Mouse (Mus musculus) lung, adult 2 months (tissue): Measurements from ENCODE around the gene Kcnb1. TPM values are rescaled to one million over a fixed set of nuclear protein-coding genes. Genes with fewer than 3 reads are reported as not detected.
A peak's percentile ranks its signal among the peaks of the same experiment; 100 is the strongest.

Experiments
- DNase-seq: peaks from one replicate; pipeline ENCODE4 v3.0.0; 2022
- H3K4me1 ChIP-seq: fragments of 200-500 bp; 2 replicates; pipeline ENCODE4 v1.6.1; 2011; ENCODE audit warnings: low read length; ENCODE audit not compliant: control insufficient read depth, insufficient read depth
- H3K4me3 ChIP-seq: fragments of 200-500 bp; replicated peaks from 2 replicates; pipeline ENCODE3; 2011; ENCODE audit warnings: low read depth, mild to moderate bottlenecking, control low read depth, low read length; ENCODE audit errors: extremely low read depth
- CTCF ChIP-seq: fragments of 200-500 bp; IDR thresholded peaks from 2 replicates; pipeline ENCODE4 v1.5.1; 2011; ENCODE audit warnings: mild to moderate bottlenecking, low read length, control low read depth; ENCODE audit not compliant: insufficient read depth
- POLR2A ChIP-seq: fragments of 200-500 bp; IDR thresholded peaks from 2 replicates; pipeline ENCODE4 v1.6.1; 2011; ENCODE audit warnings: low read depth, mild to moderate bottlenecking, control low read depth, low read length, borderline replicate concordance; ENCODE audit errors: extremely low read depth
- WGBS: fragments of 180-500 bp; shearing (Covaris S2); methylation state at CpG from one replicate; pipeline ENCODE4 v1.1.7; 2018; 5-methylcytosine and 5-hydroxymethylcytosine counted together
- polyA plus RNA-seq: library from polyadenylated mRNA; depleted of rRNA; stranded (reverse); fragments of >200 nt; gene quantifications from 2 replicates; pipeline ENCODE4 v1.2.3, GENCODE M21; 2012

Kcnb1 gene
- polyA plus RNA-seq, 1 experiment, result 5.1 TPM

DNA sequence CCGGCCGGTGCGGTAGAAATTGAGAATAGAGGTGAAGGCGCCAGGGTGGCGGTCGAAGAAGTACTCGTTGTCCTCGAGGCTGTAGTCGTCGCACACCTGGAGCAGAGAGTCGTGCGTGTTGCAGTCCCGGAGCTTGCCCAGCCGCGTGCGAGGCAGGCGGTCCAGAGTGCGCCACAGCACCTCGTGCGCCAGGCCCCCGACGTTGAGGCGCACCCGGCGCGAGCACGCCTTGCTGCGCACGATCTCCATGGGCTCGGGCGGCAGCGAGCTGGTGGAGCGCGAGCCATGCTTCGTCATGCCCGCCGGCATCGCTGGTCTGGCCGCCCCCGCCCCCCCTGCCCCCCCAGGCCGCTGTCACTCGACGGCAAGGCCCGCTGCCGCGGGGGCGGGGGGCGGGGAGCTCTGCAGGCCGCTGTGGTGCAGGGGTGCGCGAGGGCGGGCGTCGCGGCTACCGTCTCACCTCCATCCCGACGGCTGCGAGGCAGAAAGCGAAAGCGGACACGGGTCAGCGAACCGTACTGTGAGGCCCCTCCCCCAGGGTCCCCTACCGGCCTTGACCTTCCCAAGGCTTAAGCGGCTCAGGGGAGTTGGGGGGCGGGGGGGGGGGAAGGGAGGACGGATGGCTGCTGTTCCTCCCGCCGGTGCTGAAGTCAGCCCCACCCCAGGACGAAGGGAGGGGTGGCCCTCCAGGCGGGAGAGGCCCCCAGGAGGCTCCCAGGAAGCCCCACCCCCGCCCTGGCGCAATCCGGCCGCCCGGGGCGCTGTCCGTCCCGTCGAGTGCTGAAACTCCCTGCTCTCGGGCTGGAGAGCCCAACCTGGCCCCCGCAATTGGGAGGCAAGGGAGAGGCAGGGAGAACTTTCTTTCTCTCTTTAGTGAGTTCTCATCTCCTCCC lies 1.4 kb downstream of the Kcnb1 start:
- peaks cover 5% of the 10 kb centered on the region; the same call in 1 of the 2 replicates for H3K4me1 ChIP-seq
- no peak for TF ChIP-seq POLR2A
- TF ChIP-seq CTCF, result no peak
- peak; percentile 86 for DNase-seq
- H3K4me3 ChIP-seq, result peak overlapping the region; percentile 62
- WGBS, result 15% methylated on average over 76 of the region's 83 CpGs

DNA sequence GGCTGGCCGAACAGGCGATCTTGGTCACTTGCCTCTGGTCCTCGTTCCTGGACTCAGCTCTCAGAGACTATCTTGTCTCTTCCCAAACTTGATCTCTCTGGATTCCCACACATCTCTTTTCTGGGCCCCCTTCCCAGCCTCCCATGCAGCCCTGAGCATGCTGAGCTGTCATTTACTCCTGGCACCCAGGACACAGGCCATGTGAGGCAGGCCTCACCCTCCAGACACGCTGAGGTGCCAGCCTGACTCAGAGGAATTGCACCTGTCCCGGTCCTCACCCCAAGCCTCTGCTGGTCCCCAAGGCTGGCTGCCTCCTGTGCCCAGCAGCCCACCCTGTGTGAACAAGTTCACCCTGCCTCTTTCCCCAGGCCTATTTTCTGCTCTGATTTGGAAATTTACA lies 2.8 kb downstream of the Kcnb1 start:
- DNase-seq, result no peak
- H3K4me1 ChIP-seq, result peaks cover 5% of the 10 kb centered on the region; the same call in 1 of the 2 replicates
- TF ChIP-seq CTCF (no peak), POLR2A (no peak)
- no peak overlapping the region for H3K4me3 ChIP-seq
- WGBS, result 77% methylated on average over 5 of the region's 5 CpGs

GRCm38 (mm10) chr2:167186544-167186943 lies 3.4 kb downstream of the Kcnb1 start:
- TF ChIP-seq POLR2A, result no peak
- TF ChIP-seq CTCF, result no peak
- H3K4me1 ChIP-seq, result peaks cover 5% of the 10 kb centered on the region; the same call in 1 of the 2 replicates
- DNase-seq, result no peak
- H3K4me3 ChIP-seq, result no peak overlapping the region
- 56% methylated on average over 10 of the region's 10 CpGs for WGBS

DNA sequence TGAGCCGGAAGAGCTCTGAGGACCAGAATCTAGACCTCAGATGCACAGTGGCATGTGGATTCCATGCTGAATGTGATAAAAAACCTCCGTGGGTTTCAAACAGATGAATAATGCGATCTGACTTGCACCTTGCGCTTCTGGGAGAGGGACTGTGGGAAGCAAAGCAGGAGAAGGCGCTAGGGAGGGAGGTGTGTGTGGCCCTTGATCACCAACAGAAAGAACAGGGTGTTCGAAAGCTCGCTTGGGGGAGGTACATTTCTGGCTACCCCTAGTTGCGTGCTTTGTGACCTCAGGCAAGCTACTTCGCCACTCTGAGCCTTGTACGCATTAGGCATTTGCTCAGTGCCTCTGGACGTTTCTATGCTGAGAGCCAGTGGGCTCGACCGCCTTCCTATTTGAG lies 4.0 kb downstream of the Kcnb1 start:
- Histone ChIP-seq H3K4me1 (peaks cover 5% of the 10 kb centered on the region; the same call in 1 of the 2 replicates), H3K4me3 (no peak overlapping the region)
- DNase-seq, result no peak
- no peak for TF ChIP-seq CTCF
- TF ChIP-seq POLR2A, result no peak
- 61% methylated on average over 13 of the region's 13 CpGs for WGBS

DNA sequence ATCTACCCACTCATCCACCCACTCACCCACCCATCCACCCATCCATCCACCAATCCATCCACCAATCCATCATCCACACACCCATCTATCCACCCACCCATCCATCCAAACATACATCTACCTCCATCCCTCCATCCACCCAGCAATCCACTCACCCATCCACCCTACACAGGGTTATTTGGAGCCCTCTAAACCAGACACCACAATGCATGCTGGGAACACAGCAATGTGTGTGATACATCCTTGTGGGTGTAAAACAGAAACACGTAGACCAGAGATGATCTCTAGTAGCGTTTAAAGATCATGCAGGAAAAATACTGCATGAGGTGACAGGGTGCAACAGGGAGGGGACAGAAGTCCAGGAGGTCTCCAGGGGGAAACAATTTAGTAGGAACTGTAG lies 4.5 kb downstream of the Kcnb1 start:
- no peak for TF ChIP-seq POLR2A
- peaks cover 5% of the 10 kb centered on the region; the same call in 1 of the 2 replicates for H3K4me1 ChIP-seq
- DNase-seq, result no peak
- no peak overlapping the region for H3K4me3 ChIP-seq
- WGBS, result 85% methylated on average over 2 of the region's 2 CpGs

DNA sequence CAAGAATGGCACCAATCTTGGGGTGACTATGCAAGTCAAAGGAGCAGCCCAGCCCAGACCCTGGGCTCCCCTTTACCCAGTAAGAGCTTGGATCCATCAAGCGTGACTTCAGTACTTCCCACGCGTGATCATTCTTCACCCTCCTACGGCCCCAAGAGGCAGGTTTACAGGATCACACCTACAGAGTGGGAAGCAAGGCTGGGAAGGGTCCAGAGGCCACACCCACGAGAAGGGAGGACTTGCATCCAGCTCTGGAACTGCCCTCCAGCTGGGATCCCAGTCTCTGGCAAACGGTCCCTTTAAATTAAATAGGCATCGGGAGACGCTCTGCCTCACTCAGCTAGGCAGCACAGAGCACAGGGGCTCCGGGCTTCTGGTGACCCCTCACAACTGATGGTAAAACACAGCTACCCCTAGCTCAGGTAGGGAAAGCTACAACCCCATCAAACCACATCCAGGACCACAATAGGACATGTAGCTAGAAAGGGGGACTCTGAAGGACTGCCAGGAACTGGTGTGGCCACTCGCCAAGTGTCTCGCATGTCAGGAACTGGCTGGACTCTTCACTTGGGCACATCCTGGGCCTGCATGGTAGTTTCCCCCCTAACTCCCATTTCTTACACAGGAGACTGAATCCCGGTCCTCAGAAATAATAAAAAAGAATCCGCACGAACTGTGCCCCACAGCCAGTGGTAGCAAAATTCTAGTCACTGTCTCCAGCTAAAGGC lies 8.1 kb downstream of the Kcnb1 start:
- no peak for TF ChIP-seq CTCF
- TF ChIP-seq POLR2A, result no peak
- H3K4me3 ChIP-seq, result no peak overlapping the region
- DNase-seq, result no peak
- 0 out of 2 replicates have a peak, but pooled peaks cover 2% of the 10 kb centered on the region for H3K4me1 ChIP-seq
- 79% methylated on average over 14 of the region's 14 CpGs for WGBS

DNA sequence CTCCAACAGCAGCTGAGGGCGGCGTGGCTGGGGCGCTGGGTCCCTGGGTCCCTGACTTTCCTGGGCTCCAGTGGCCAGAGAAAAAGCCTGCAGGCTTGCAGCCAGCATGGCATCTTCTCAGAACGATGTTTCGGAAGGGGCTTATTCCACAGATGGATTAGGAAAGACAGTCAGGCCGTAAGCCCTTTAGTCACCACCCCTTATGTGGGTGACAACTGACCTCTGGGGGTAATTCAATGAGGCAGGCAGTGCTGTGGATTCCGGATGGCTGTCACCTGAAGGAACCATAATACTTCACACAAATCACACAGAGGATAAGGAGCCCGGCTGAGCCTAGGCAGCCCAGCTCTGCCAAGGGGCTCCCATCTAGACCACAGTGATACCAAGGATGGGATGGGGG lies 8.9 kb downstream of the Kcnb1 start:
- no peak overlapping the region for H3K4me3 ChIP-seq
- 81% methylated on average over 8 of the region's 8 CpGs for WGBS
- 0 out of 2 replicates have a peak, but pooled peaks cover 2% of the 10 kb centered on the region for H3K4me1 ChIP-seq
- no peak for DNase-seq
- no peak for TF ChIP-seq POLR2A
- TF ChIP-seq CTCF, result no peak

DNA sequence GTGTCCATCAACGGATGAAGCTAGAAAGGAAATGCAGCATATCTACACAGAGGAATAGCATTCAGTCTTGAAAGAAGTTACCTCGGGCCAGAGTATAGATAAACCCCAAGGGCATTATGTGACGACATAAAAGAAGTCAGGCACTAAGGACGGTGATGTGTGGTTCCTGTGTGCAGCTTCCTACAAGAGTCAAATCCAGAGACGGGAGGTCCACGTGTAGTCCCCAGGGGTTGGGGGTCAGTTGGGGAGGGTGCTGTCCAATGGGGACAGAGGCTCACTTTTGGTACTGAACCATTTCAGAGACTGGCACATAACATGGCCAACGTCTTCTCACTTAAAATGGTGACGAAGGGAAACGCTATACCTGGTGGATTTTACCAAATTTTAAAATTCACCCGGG lies 10.7 kb downstream of the Kcnb1 start:
- no peak overlapping the region for H3K4me3 ChIP-seq
- 80% methylated on average over 10 of the region's 10 CpGs for WGBS
- no peak for DNase-seq
- 0 out of 2 replicates have a peak, but pooled peaks cover 4% of the 10 kb centered on the region for H3K4me1 ChIP-seq
- TF ChIP-seq CTCF, result no peak
- no peak for TF ChIP-seq POLR2A

- TF ChIP-seq CTCF (no peak), POLR2A (no peak)
- WGBS, result 51% methylated on average over 10 of the region's 10 CpGs
Observed at GRCm38 (mm10) chr2:167177231-167177641, 12.7 kb downstream of the Kcnb1 start.

DNA sequence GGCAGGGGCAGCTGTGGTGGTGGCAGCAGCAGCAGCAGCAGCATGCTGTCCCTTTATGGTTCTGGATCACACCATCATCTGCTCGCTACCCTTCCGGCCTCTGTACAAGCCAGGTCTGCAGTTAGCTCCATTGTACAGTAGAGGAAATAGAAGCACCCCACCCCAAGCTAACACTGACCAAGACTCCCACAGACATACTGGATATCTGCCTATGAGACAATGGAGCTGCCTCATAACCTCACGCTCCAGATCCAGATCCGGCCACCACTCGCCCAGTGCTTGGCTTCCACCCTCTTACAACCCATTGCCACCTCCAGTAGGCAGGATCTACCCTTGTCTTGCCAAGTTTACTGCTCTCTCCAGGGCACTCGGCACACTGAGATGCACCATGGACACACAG lies 14.7 kb downstream of the Kcnb1 start:
- WGBS, result 67% methylated on average over 6 of the region's 6 CpGs
- no peak for TF ChIP-seq CTCF
- TF ChIP-seq POLR2A, result no peak
- 0 out of 2 replicates have a peak, but pooled peaks cover 4% of the 10 kb centered on the region for H3K4me1 ChIP-seq
- no peak for DNase-seq
- no peak overlapping the region for H3K4me3 ChIP-seq

More at GRCm38 (mm10) chr2:167177231-167177641, 12.7 kb downstream of the Kcnb1 start:
- DNase-seq, result no peak
- Histone ChIP-seq H3K4me3 (no peak overlapping the region), H3K4me1 (0 out of 2 replicates have a peak, but pooled peaks cover 4% of the 10 kb centered on the region)
